Mouse (Mus musculus): Measurements from ENCODE around the gene Alad.

DNA sequence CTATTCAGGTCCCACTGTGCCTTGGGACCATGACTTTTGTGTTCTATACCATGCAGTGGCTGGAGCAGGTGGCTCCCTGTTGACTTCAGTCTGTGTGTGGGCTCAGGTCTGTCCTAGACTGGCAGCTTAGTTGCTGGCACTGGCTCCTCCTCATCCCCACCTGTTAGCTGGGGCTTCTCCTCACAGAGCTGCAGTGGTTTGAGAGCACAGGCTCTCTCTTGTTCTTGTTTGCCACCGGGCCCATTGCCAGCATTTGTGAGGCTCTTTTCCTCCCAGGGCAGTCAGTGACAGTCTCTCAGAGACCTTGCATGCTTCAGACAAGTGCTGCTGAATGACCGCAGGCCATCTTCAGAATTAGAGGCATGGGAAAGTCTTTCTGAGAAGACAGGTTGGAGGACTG lies 27.0 kb downstream of the Alad start:
- TF ChIP-seq CTCF (IDR thresholded peaks at IDR 0.05; ENCODE audit: low read depth) (no peak), EP300 (optimal IDR thresholded peaks at IDR 0.05) (no peak)

Measured in stomach, postnatal 0 days (tissue).